Mouse (Mus musculus) liver, embryonic 14.5 days (tissue): ENCODE measurements at regions not wholly inside any gene's neighbourhood (a gene's known extent, or its start where the extent isn't known, plus 50 kb on each side); places are given as distances from the start of the nearest gene placed in this dataset.

ENCODE experiments used
- CTCF ChIP-seq: IDR thresholded peaks from 2 replicates; pipeline ENCODE4 v1.5.1; 2016; ENCODE audit warnings: antibody characterized with exemption, low read depth, control low read depth
- EP300 ChIP-seq: IDR thresholded peaks from 2 replicates; pipeline ENCODE4 v1.6.1; 2016; ENCODE audit warnings: antibody characterized with exemption, low read depth

DNA sequence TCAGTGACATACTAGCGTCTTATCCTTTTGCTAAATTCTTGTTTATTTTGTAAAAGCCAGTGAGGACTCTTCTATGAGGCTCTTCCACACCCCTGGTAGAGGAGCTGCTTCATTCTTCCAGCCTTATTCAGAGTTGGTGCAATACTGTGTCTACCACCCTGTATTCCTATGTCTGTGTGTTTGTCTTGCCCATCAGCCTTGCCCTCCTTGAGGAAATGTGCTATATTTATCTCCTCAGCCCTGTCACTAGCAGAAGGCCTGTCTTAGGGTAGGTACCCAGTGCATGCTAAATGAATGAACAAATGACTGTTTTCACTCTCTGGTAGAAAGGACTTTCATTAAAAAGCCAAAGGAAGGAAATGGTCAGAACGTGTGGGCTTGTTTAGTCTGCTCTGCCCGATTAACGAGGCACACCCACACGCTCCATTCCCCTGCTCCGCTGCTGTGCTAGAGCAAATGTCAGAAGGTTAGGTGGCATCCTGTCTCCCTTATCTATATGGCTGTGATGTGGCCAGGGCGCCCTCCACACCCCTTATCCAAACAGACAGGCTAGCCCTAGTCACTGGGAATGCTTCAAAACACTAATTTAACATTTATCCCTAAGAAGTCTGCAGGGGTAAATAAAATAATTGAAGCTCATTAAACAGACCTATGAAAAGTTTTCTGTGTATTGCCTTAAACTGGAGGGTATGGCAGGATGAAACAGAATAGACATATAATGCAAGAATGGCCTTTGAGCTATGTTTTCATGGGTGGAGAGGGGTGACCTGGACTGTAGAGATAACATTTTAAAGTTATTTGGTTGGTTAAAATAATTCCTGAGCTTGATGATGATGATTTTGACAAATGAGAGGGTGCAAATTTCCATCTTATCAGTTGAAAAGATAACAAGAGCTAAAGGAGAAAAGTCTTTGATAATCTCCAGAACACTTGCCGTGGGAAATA is 222.9 kb upstream of the Gm12728 start:
- TF ChIP-seq CTCF: no peak
- TF ChIP-seq EP300: peak; percentile 57
